Mouse (Mus musculus) heart, adult 9 months (tissue): ENCODE data around the gene Ccl22.
A peak's percentile ranks its signal among the peaks of the same experiment; 100 is the strongest.

Experiments
- DNase-seq, 2 experiments: peaks; one replicate each; pipeline ENCODE4 v3.0.0; 2022; ENCODE audit warnings: low spot score in 2 of 2

Ccl22 gene

GRCm38 (mm10) chr8:94778895-94779533, 33.6 kb downstream of the Ccl22 start:
- DNase-seq: no peak

GRCm38 (mm10) chr8:94779534-94780294, 34.3 kb downstream of the Ccl22 start:
- no peak for DNase-seq

DNA sequence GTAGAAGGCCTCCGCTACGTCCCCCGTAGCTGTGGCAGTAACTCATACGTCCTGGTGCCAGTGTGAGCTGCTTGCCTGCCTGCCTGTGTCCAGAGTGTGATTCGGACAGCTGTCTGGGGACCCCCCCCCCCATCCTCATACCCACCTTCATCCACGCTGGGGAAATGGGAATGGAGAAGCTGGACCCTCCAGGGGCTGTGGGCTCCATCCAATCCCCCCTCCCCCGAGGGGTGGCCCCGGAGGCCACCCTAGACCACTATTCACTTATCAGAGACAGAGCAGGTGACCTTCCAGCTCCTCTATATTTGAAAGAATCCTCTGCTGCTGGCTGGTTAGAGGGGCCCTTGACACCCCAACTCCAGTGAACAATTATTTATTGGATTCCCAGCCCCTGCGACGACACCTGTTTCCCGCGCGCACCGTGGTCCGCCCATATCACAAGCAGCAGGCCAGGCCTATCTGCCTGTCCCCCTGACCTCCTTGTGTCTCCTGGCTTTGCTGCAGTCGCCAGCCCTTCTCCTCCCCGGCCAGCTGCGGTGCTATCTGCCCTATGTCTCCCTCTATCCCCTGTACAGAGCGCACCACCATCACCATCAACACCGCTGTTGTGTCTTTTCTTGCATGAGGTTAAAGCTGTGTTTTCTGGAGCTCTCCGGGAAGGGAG, 35.2 kb downstream of the Ccl22 start:
- no peak for DNase-seq

GRCm38 (mm10) chr8:94781155-94781837, 35.9 kb downstream of the Ccl22 start:
- no peak for DNase-seq

DNA sequence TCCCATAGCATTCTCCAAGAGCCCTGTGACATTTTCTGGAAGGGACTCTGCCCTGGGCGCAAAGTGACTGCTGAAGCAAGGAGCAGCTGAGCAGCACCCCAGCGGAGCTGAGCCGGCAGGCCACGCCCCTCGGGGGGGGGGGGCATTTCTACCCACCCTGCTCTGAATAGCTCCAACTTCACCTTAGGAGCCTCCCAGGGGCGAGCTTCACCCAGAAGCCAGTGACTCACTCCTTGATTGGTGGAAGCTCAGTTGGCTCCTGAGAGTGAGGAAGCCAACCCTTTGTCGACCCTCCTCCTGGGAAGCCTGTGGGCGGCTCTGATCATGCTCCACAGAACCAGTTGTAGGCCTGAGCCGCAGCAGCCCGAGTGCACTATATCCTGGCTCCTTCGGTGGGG, 36.4 kb downstream of the Ccl22 start:
- peak in 1 of 2 experiments; percentile 27 for DNase-seq

GRCm38 (mm10) chr8:94783890-94784289, 38.5 kb downstream of the Ccl22 start:
- DNase-seq: no peak

DNA sequence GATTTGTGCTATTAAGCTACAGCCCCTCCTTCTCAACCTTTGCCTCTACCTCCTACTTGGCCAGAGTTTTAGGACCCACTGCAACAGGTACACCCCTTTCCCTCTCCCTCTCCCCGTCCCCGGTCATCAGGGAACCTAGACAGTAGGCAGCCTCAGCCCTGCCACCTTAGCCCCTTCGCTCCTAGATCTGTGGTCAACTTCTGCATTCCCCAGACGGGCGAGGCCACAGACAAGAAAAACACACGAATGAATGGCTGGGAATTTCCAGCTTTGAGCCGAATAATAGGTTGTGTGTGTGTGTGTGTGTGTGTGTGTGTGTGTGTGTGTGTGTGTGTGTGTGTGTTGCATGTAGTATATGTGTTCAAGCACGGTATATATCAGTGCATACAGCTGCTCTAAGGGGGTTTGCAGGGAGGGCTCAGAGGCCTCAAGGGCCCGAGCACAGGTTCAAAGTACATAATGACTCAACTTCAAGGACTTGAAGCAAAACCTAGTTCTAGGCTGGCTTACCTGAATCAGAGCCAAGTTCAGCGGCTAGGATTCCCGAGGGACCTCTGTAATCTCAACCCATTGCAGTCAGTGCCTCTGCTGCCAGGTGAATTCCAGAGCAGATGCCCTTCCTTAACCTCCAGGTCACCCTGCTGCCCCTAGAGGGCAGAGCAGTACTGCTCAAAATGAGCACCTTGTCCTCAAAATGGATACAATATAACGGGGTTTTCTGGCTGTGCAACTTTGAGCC, 40.0 kb downstream of the Ccl22 start:
- DNase-seq: peak; percentile 44 to 61

DNA sequence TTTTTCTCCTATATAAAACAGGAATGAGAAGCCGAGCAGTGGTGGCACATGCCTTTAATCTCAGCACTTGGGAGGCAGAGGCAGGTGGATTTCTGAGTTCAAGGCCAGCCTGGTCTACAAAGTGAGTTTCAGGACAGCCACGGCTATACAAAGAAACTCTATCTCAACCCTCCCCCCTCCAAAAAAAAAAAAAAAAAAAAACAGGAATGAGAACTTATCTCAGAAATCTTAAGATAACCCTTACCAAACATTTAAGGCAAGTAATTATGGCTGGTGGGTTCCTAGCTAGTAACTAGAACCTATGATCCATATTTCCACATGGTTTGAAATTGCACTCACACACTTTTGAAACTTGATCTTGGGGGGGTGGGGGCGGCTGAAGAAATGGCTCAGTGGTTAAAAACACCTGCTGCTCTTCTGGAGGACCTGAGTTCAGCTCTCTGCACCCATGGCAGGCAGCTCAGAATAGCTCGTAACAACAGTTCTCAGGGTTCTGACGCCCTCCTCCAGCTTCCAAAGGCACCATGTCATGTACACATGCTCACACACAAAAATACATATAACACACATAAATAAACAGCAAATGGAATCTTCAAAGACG, 40.7 kb downstream of the Ccl22 start:
- DNase-seq: no peak

DNA sequence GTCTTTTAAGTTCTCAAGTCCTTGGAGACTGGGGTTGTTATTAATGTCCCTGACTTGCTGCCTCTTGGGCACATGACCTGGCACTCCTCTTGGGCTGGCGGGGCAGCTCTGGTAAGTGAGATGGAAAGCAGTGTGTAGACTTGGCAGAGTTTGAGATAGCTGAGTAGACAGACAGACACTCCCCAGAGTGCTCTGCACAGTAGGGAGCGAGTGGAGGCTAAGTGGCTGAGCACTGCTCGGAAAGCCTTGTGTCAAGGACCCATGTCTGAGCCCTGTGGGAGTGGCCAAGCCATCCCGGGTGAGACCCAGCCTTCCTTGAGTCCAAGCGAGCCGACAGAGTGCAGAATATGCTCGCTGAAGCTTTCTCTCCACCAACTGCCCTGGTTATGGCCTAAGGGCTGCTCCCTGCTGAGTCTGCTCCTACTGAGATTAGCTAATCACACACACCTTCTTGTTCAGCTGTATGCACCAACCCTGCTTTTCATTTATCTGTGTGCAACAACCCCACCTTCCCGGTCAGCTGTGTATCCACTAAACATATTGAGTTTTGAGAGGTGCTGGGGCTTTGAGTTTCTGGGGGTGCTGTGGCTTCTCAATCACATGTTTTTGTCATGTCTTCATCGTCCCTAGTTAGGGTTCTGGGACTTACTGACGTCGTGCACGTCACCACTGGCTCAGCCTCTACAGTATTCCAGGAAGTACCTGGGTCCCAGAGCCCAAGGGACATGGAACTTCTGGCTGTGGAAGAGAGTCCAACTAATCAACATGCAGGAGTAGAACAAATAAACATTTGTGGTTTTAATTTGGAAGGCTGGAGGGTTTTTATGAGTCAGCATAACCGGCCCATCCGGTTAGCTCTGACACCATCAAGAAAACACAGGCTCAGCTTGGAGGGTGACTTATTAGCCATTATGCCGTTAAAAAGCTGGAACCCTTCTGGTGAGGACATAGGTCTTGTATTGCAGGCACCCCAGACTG, 42.4 kb downstream of the Ccl22 start:
- DNase-seq: peak; percentile 57 to 70

- no peak for DNase-seq
These were observed 44.0 kb downstream of the Ccl22 start for GRCm38 (mm10) chr8:94789256-94789955.

- no peak for DNase-seq
These were observed 49.0 kb downstream of the Ccl22 start for GRCm38 (mm10) chr8:94794368-94794767.

- no peak for DNase-seq
These were observed 49.4 kb downstream of the Ccl22 start for GRCm38 (mm10) chr8:94794782-94795181.

GRCm38 (mm10) chr8:94800278-94800968, 55.0 kb downstream of the Ccl22 start:
- no peak for DNase-seq
